Comparison of ENCODE assay signal across 8 mouse cellular contexts in the genomic region with DNA sequence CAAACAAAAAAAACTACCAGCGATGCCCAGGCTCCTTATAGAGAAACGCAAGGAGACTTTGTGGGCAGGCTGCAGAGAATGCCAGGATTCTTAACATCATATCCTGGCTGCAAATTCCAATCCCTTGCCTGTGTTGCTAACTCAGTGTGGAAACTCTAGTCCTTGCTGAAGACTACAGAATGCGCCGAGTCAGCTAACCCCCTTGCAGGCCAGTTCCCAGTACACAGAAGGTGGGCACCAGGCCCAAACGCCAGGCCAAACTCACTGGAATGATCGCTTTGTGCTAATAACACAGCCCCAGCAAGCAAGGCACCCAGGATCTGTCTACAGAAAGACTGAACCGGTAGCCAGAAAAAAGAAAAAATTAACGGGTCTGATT. TPM values are rescaled to one million over a fixed set of nuclear protein-coding genes. Genes with fewer than 3 reads are reported as not detected.
DNase-seq lines count a peak whose midpoint lies in the region; ATAC-seq and TF ChIP-seq lines count a peak whose summit lies in the region.

No protein-coding gene starts in this region.

- H3K27me3 ChIP-seq in kidney, adult 2 months (replicated peaks; ENCODE audit: control insufficient read depth, insufficient read depth, low read length) = no peaks in the 10 kb centered on the region
- H3K27me3 ChIP-seq in kidney, embryonic 14.5 days (ENCODE audit: control insufficient read depth, insufficient read depth, low read length) = no peaks in the 10 kb centered on the region
- no peaks in the 10 kb centered on the region for H3K27me3 ChIP-seq in heart, embryonic 15.5 days

- H3K4me2 ChIP-seq in kidney, embryonic 14.5 days (replicated peaks; ENCODE audit: low read depth, low read length) = no peak overlapping the region
- H3K4me2 ChIP-seq in heart, embryonic 15.5 days = peak overlapping the region; percentile 66

- H3K36me3 ChIP-seq in kidney, adult 2 months (ENCODE audit: control insufficient read depth, insufficient read depth, low read length) = no peaks in the 10 kb centered on the region
- peaks cover 10% of the 10 kb centered on the region for H3K36me3 ChIP-seq in kidney, embryonic 14.5 days (ENCODE audit: control insufficient read depth, insufficient read depth, low read length)
- H3K36me3 ChIP-seq in heart, embryonic 15.5 days = peaks cover 15% of the 10 kb centered on the region

- peak; percentile 47 for DNase-seq in kidney, adult 2 months
- DNase-seq in adrenal gland, postnatal 10 days = peak; percentile 69
- peak; percentile 17 to 68 for DNase-seq in left cerebral cortex, postnatal 25 days (ENCODE audit: low spot score in 2 of 2)
- peak; percentile 48 for DNase-seq in ovary, postnatal 36 days (ENCODE audit: low spot score)
- no peak for DNase-seq in spleen, postnatal 4 days (ENCODE audit: low spot score in 2 of 2)

- H3K4me1 ChIP-seq in kidney, adult 2 months (ENCODE audit: control insufficient read depth, insufficient read depth, low read length) = peaks cover 11% of the 10 kb centered on the region; the same call in 1 of the 2 replicates
- H3K4me1 ChIP-seq in kidney, embryonic 14.5 days (ENCODE audit: control insufficient read depth, insufficient read depth, low read length) = peaks cover 12% of the 10 kb centered on the region
- peaks cover 18% of the 10 kb centered on the region; the same call in 1 of the 2 replicates for H3K4me1 ChIP-seq in embryonic fibroblast, embryonic 13.5 days (ENCODE audit: control insufficient read depth, insufficient read depth, low read length)
- H3K4me1 ChIP-seq in heart, embryonic 15.5 days (replicated peaks) = peaks cover 49% of the 10 kb centered on the region

- no peak for TF ChIP-seq CTCF in kidney, adult 2 months (conservative IDR thresholded peaks at IDR 0.05; ENCODE audit: insufficient read depth, insufficient read length, low read depth, low read length)
- TF ChIP-seq CTCF in embryonic fibroblast, embryonic 13.5 days (IDR thresholded peaks at IDR 0.05; ENCODE audit: borderline replicate concordance, insufficient read depth, low read length) = no peak

- peak overlapping the region; percentile 63 for H3K27ac ChIP-seq in kidney, adult 2 months (ENCODE audit: insufficient read depth, low read depth, low read length)
- H3K27ac ChIP-seq in kidney, embryonic 14.5 days (ENCODE audit: low read depth, low read length) = no peak overlapping the region
- H3K27ac ChIP-seq in embryonic fibroblast, embryonic 13.5 days (ENCODE audit: insufficient read depth, low read length) = peak overlapping the region; percentile 15
- H3K27ac ChIP-seq in heart, embryonic 15.5 days = peak overlapping the region; percentile 77

- no peaks in the 10 kb centered on the region for H3K9me3 ChIP-seq in kidney, embryonic 14.5 days (ENCODE audit: control insufficient read depth, low read length)
- H3K9me3 ChIP-seq in heart, embryonic 15.5 days (replicated peaks) = no peaks in the 10 kb centered on the region

- TF ChIP-seq POLR2A in kidney, adult 2 months (IDR thresholded peaks at IDR 0.05; ENCODE audit: low read depth, low read length) = no peak
- TF ChIP-seq POLR2A in embryonic fibroblast, embryonic 13.5 days (IDR thresholded peaks at IDR 0.05; ENCODE audit: low read depth, low read length) = no peak

- no peak for ATAC-seq in kidney, embryonic 14.5 days (ENCODE audit: low FRiP score, low TSS enrichment)
- ATAC-seq in heart, embryonic 15.5 days (replicated peaks; ENCODE audit: insufficient number of reproducible peaks, insufficient read depth, low FRiP score, low read depth) = peak; percentile 66

- peak overlapping the region; percentile 24; the same call in 1 of the 2 replicates for H3K4me3 ChIP-seq in kidney, adult 2 months (ENCODE audit: insufficient read depth, low read depth, low read length)
- no peak overlapping the region for H3K4me3 ChIP-seq in kidney, embryonic 14.5 days (ENCODE audit: low read length)
- no peak overlapping the region for H3K4me3 ChIP-seq in embryonic fibroblast, embryonic 13.5 days (ENCODE audit: insufficient read depth, low read length)
- no peak overlapping the region for H3K4me3 ChIP-seq in heart, embryonic 15.5 days

- 32% methylated on average over 8 of the region's 8 CpGs for WGBS in kidney, adult 2 months
- WGBS in kidney, embryonic 14.5 days = 75% methylated on average over 8 of the region's 8 CpGs
- 37% methylated on average over 8 of the region's 8 CpGs for WGBS in heart, embryonic 15.5 days

- H3K9ac ChIP-seq in kidney, embryonic 14.5 days (ENCODE audit: low read depth, low read length) = no peak overlapping the region
- peak overlapping the region; percentile 3; the same call in 1 of the 2 replicates for H3K9ac ChIP-seq in heart, embryonic 15.5 days

- intact Hi-C loops in left cerebral cortex, postnatal 25 days (cut with DNase I) = no loop called here

RNA-seq across cellular contexts. Expression of a gene that starts 7.2 kb away (rescaled TPM):
- polyA plus RNA-seq in kidney, adult 2 months (2012; rRNA removed) = 11.8 and 14.1 TPM in 2 replicates
- 4.3 and 4.7 TPM in 2 replicates for polyA plus RNA-seq in kidney, embryonic 14.5 days (2014; fragmentation: Nextera tagmentation; extraction: Ambion mirVana)
- 10 to 100 TPM; 30.9 to 32.6 TPM for total RNA-seq in adrenal gland, postnatal 10 days (2021)
- 46.0 and 54.3 TPM in 2 replicates for polyA plus RNA-seq in embryonic fibroblast, embryonic 13.5 days (2011; ENCODE audit: insufficient read length, low read depth, missing spikeins)
- polyA plus RNA-seq in heart, embryonic 15.5 days (2015; fragmentation: Nextera tagmentation; extraction: Ambion mirVana) = 3.7 and 5.1 TPM in 2 replicates
- 100 to 1,000 TPM; 135 to 139 TPM for total RNA-seq in left cerebral cortex, postnatal 25 days (2021)

Comparison
In these comparisons a context has a peak if more than half of its experiments do, and no peak if none do; other contexts are left out.
1. DNase-seq: peak in kidney, adult 2 months (single experiment), adrenal gland, postnatal 10 days (single experiment), left cerebral cortex, postnatal 25 days (2 of 2) and ovary, postnatal 36 days (single experiment); none in spleen, postnatal 4 days (0 of 2).